Mouse (Mus musculus) cerebellum, adult (tissue): Measurements from ENCODE around the gene Zc3h10.
"Not testable (repeated sequence)": the region's sequence is repeated elsewhere in the genome, so short reads cannot be mapped to it uniquely, and the experiment has no call there.

Experiments
- ATAC-seq: cut with Nextera tagmentation; 2 replicates; pipeline ENCODE4 v1.9.2; 2017; ENCODE audit warnings: mild to moderate bottlenecking, moderate library complexity, mixed read lengths; ENCODE audit not compliant: insufficient number of reproducible peaks, low FRiP score, low TSS enrichment

Gene Zc3h10

GRCm38 (mm10) chr10:128525671-128526308, 21.8 kb downstream of the Zc3h10 start, which contains the start of gene Esyt1:
Esyt1 (minus strand) TSS chr10:128525871.
- ATAC-seq: peak; percentile 99

- ATAC-seq: 0 out of 2 replicates have a peak, but pooled peaks have one; percentile 20
These were observed 22.6 kb downstream of the Zc3h10 start for GRCm38 (mm10) chr10:128524732-128525662.

- no peak for ATAC-seq
These were observed 23.4 kb downstream of the Zc3h10 start for GRCm38 (mm10) chr10:128524111-128524731.

DNA sequence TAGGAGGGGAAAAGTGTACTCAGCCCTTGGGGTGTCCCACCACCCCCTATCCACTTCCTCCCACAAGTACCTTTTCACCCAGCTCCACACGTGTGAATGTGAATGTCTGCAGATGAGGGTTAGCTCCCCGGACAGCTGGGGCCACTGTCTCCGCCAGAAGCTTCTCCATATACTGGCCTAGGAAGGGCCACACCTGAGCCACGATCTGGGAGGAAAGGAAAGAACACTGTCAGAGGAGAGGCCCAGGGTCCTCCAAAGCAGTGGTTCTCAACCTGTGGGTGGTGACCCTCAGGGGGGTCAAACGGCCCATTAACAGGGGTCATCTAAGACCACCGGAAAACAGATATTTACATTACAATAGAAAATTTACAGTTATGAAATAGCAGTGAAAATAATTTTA, 25.2 kb downstream of the Zc3h10 start:
- ATAC-seq: no peak

- ATAC-seq: no peak
These were observed 27.0 kb downstream of the Zc3h10 start for GRCm38 (mm10) chr10:128520591-128520990.

- ATAC-seq: peak; percentile 36; the same call in 1 of the 2 replicates
These were observed 28.7 kb downstream of the Zc3h10 start for GRCm38 (mm10) chr10:128518833-128519232.

DNA sequence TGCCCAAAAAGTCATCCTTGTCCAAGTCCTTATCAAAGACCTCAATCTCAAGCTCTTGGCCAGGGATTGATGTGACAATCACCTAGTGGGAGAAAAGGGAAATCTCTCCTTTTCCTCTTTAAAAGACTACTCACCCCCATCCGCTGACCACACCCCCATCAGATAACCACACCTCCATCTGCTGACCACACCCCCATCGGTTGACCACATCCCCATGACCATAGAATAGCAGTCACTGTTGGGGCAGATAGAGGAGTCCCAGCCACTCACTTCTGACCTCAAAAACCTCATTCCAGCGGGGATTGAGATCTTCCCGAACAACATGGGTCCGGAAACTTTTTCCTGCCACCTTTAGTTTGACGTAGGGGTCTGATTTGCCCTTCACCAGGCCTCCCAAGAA, 30.9 kb downstream of the Zc3h10 start:
- ATAC-seq: no peak

- ATAC-seq: no peak
These were observed 31.5 kb downstream of the Zc3h10 start for GRCm38 (mm10) chr10:128516029-128516428.

DNA sequence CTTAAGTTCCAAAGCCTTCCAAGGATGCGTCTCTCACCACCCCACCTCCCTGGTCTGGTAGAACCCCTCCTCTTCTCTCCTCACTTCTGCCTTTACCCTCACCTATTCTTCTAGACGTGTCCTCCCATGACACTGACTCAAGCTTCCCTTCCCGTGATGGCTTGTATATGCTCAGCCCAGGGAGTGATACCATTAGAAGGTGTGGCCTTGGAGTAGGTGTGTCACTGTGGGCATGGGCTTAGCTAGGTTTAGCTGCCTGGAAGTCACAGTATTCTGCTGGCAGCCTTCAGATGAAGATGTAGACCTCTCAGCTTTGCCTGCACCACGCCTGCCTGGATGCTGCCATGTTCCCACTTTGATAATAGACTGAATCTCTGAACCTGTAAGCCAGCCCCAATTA, 32.5 kb downstream of the Zc3h10 start:
- no peak for ATAC-seq

GRCm38 (mm10) chr10:128511761-128512160, 35.8 kb downstream of the Zc3h10 start:
- ATAC-seq: no peak

- no peak for ATAC-seq
These were observed 36.4 kb downstream of the Zc3h10 start for GRCm38 (mm10) chr10:128511189-128511588.

DNA sequence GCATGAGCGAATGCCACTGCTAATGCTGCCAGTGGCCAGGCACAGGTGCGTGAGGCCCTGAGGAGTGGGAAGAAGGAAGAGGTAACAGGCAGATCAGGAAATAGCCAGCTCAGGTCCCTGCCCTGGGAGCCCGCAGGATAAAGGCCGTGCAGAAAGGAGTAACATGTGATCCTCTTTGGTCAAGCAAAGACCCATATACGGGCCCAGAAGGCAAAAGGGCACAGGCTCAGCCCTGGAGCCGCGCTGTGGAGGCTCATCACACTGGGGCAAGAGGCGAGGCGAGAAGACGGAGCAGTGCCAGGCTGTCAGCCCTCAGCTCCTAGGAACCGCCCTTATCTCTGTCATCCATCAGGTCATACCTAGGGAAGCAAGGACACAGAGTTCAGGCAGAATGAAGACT, 37.3 kb downstream of the Zc3h10 start:
- ATAC-seq: no peak

GRCm38 (mm10) chr10:128509831-128510230, 37.7 kb downstream of the Zc3h10 start:
- no peak for ATAC-seq

GRCm38 (mm10) chr10:128509203-128509602, 38.4 kb downstream of the Zc3h10 start:
- no peak for ATAC-seq

DNA sequence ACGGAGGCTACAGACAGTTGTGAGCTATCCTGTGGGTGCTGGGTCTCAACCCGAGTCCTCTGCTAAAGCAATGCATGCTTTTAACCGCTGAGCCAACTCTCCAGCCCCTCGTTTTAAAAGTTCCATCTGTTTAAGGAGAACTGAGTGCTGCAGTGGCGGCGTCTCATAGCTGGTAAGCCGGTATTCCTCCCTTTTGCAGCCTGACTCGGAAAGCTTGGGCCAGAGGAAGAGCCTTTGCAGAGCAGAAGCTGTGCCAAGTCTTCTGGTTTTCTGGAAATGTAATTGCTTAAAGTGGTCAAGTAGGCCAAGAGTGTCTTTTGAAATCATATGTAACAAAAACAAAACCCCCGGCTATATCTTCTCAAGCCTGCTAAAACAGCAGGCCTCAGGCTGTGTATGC, 39.3 kb downstream of the Zc3h10 start:
- ATAC-seq: no peak

- no peak for ATAC-seq
These were observed 41.6 kb downstream of the Zc3h10 start for GRCm38 (mm10) chr10:128505974-128506373.

DNA sequence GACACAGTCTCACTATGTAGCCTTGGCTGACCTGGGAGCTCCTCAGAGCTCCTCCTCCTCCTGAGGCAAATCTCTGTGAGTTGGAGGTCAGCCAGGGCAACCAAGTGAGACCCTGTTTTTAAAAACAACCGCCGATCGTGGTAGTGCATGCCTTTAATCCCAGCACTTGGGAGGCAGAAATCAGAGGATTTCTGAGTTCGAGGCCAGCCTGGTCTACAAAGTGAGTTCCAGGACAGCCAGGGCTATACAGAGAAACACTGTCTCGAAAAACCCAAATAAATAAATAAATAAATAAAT, 42.3 kb downstream of the Zc3h10 start:
- not testable (repeated sequence) for ATAC-seq

DNA sequence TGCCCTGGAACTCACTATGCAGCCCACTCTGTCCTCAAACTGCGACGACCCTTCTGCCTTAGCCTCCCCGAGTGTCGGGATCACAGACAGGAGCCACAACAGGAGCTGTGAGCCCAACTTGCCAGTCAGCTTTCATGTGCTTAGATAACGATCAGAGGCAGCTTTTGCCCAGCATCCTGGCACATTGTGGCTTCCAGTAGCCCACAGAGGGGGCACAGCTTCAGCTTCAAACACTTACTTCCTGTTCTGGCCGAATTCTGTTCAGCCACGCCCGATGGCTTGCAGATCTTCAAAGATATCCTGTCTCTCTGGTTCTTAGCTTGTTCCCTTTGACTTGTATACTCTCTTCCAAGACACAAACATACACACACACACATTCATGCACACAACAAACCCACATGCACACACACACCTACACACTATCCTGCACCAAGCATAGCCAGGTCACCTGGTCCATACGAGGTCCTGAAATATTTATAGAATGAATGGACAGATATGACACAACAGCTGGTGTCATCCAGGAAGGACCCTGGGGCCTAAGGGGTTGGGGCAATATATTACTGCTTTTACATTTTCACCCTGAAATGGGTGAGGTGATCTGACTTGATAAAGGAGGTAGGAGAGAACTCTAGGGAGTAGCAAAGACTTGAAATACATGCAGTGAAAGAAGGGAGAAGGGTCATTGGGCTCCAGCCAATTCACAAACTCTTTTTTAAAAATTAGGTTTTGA, 42.8 kb downstream of the Zc3h10 start:
- ATAC-seq: no peak

DNA sequence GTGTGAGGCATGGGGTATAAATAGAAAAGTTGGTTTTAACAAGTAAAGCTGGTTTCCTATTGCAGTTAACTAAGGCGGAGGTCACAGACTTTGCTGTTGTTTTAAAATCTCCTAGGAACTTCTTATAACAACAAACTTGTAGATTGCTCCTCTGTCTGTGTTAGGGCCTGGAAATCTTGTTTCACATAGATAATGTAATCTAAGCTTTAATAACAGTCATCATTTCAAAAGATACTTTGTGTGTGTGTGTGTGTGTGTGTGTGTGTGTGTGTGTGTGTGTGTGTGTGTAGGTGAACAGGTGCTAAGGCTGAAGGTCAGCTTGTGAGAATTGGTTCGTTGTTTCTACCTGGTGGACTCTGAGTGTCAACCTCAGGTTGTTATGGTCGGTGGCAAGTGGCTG, 43.6 kb downstream of the Zc3h10 start:
- ATAC-seq: no peak

- no peak for ATAC-seq
These were observed 44.0 kb downstream of the Zc3h10 start for GRCm38 (mm10) chr10:128503532-128503931.

- no peak for ATAC-seq
These were observed 45.2 kb downstream of the Zc3h10 start for GRCm38 (mm10) chr10:128502341-128502740.
